Mouse (Mus musculus) adrenal gland, postnatal 25 days (tissue): ENCODE results near the gene Tmem237. TPM values are rescaled to one million over a fixed set of nuclear protein-coding genes. Genes with fewer than 3 reads are reported as not detected.

ENCODE experiments used
- DNase-seq: peaks from one replicate; pipeline ENCODE4 v3.0.0; 2021; ENCODE audit warnings: mixed read lengths
- total RNA-seq: library from RNA; stranded (reverse); gene quantifications from 2 replicates; pipeline ENCODE4 v1.2.3, GENCODE M21; 2021

Tmem237 gene
- total RNA-seq, 1 experiment from 2014 or later: 18.0 TPM

GRCm38 (mm10) chr1:59101020-59101419 is 19.2 kb downstream of the Tmem237 start:
- no peak for DNase-seq

DNA sequence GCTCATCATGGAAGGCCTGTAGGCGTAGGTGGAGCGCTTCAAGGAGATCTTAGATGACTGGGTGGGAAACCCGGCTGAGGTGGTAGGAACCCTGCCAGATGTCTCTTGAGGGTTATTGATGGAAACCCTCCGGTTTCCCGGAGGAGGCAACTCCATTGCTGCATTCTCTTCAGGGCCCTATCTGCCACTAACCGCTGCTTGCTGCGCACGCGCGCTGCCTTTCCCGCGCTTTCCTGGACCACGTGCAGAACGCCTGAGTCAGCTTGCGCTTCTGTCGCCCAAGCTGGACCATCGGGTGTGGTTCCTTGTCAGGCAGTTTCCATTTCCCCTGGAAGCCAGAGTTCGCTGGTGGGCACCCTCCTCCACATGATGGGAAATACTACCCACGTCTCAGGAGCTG is 25.5 kb downstream of the Tmem237 start, which contains the start of gene C2cd6:
C2cd6 (minus strand) TSS at position 196 of the 400 bp plus-strand sequence.
- no peak for DNase-seq

DNA sequence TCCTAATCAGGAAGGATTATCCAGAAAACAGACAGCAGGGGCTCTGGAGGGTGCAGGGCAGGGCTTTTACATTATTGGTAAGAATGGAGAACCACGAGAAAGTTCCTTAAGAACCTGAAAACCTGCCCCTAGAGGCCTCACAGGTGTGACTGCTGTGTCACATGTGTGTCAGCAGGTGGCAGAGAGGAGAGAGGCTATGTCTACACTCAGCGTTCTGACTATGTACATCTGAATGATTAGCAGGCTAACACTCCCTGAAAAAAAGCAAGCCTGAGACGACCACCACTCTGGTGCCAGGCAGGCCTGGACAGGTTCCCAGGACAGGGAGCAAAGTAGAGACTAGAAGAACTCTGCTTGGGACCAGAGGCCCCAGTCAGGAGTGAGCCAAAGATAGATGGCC is 49.3 kb downstream of the Tmem237 start:
- DNase-seq: no peak

- DNase-seq: peak; percentile 49
These were observed 52.2 kb downstream of the Tmem237 start for GRCm38 (mm10) chr1:59067976-59068375.

DNA sequence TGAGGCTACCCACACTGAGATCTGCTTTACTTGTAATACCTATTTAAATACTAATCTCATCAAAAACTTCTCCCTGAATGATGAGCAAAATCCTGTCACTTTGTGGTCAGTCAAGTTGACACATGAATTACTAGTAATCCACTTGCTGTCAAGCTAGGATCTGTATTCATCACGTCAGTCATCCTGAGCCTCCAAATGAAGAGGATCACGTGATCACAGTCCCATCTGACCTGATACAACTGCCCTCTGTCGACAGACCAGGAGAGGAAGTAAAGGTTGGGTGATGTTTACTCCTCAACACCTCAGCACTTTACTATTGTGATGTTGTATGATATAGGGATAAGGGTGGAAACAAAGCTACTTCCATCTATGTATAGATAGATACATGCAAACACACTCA is 56.5 kb downstream of the Tmem237 start:
- no peak for DNase-seq

DNA sequence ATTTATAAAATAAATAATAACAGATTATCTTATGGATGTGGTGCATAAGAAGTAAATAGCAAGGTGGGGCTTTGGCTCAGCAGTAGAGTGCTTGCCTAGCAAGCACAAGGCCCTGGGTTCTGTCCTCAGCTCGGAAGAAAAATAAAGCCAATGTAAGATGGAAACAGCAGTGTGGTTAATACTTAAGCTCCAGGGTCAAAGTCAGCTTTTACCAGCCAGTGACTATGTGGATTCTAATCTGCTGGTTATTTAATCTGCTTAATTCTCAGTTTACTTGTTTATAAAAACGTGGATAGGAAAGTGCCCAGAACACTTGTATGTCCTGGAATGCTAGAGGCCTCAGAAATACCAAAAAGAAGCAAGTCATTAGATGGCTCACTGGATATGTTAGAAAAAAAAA is 63.3 kb downstream of the Tmem237 start:
- no peak for DNase-seq

DNA sequence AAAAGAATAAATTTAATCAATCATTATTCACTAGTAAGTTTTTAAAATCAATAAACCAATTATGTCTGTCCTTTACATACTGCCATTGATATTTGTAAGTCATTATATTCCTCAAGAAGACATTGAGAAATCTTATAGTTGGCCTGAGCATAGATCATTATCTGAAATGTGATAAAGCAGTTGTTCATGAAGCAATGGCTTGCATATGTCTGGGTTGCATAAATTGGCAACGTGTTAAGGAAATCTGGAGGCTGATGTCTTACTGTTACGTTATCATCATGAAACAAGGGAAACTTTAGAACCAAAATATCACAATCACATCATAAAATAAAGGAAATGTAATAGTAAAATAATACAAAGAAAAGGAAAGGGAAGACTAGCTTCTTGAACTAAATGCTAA is 68.9 kb downstream of the Tmem237 start:
- DNase-seq: no peak

Other genes starting within 250 kb of the Tmem237 start
- 49.7 and 50.2 TPM in 2 replicates for gene Trak2, start 147.0 kb downstream of the Tmem237 start, total RNA-seq
- gene Stradb, start 146.9 kb downstream of the Tmem237 start, total RNA-seq: 32.1 and 41.8 TPM in 2 replicates
- gene C2cd6, start 25.5 kb downstream of the Tmem237 start, total RNA-seq: not detected in 2 replicates
- gene Mpp4, start 43.0 kb upstream of the Tmem237 start, total RNA-seq: 0.71 TPM in 1 of 2 replicates, not detected in the other
- 10.7 and 12.4 TPM in 2 replicates for gene Als2, start 116.8 kb upstream of the Tmem237 start, total RNA-seq
- gene Cdk15, start 136.5 kb upstream of the Tmem237 start, total RNA-seq: 0.36 TPM in 1 of 2 replicates, not detected in the other